Mouse (Mus musculus) cerebellum, adult 2 months (tissue): ENCODE measurements at regions not wholly inside any gene's neighbourhood (a gene's known extent, or its start where the extent isn't known, plus 50 kb on each side); places are given as distances from the start of the nearest gene placed in this dataset.

Source experiments
- CTCF ChIP-seq: fragments of 200-500 bp; IDR thresholded peaks from 2 replicates; pipeline ENCODE4 v1.5.1; 2011; ENCODE audit warnings: low read depth, mild to moderate bottlenecking, control low read depth, low read length, moderate library complexity, borderline replicate concordance; ENCODE audit not compliant: insufficient read depth
- POLR2A ChIP-seq: fragments of 200-500 bp; IDR thresholded peaks from 2 replicates; pipeline ENCODE4 v1.6.1; 2011; ENCODE audit warnings: low read length, control low read depth, borderline replicate concordance; ENCODE audit not compliant: insufficient read depth

- TF ChIP-seq CTCF (no peak), POLR2A (no peak)
These were observed 104.3 kb downstream of the Eif4e start for GRCm38 (mm10) chr3:138630231-138630630.
